Mouse (Mus musculus) mouse embryonic stem cell (cell line): ENCODE measurements around the gene Suclg2.

ENCODE experiments used
- in situ Hi-C, 2 experiments: fragments of 300-500 bp; cut with MboI; formaldehyde crosslinking; loops; 1 replicate in 1 of 2; 3 replicates in 1 of 2; pipeline ENCODE4 v1.14.3; 2019 to 2020; ENCODE audit warnings: low sequenced_read_pairs in 2 of 2, low pct_unique_long_range_greater_than_20kb in 1 of 2, mixed read lengths in 1 of 2; ENCODE audit not compliant: unreplicated experiment in 1 of 2

Gene Suclg2

DNA sequence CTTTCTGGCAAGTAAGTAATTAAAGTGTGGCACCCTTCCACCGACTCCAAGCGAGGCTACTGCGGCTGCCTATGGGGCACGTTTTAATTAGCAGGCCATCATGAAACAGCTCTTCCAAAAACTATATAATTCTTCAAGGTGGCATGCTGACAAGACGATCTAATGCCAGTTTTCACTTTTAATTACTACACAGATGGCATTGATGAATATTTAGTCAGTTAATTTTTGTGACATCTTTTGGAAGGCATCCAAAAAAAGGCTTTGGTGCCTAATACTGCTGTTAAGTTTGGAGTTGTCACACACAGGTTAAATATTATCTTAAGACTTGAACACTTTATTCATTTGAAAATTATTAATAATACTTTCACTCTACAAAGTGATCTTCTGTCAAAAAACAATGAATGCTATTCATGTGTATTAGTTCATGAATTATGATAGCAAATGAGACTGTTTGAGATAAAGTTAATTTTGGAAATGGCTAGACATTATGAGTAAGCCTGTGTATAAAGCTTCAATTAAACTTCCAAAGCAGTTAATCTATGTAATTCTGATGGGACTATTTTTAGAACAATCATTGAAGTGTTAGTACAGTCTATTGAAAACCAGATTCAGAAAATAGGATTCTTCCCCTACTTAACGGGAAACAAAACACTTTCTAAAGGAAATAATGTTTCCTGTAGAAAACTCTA, 131.3 kb downstream of the Suclg2 start:
- in situ Hi-C loops: no loop called here

- in situ Hi-C loops: no loop called here
These were observed 136.7 kb downstream of the Suclg2 start for GRCm38 (mm10) chr6:95581893-95582292.

- in situ Hi-C loops: no loop called here
These were observed 138.8 kb downstream of the Suclg2 start for GRCm38 (mm10) chr6:95579792-95580191.

GRCm38 (mm10) chr6:95575531-95575930, 143.1 kb downstream of the Suclg2 start:
- in situ Hi-C loops: no loop called here

DNA sequence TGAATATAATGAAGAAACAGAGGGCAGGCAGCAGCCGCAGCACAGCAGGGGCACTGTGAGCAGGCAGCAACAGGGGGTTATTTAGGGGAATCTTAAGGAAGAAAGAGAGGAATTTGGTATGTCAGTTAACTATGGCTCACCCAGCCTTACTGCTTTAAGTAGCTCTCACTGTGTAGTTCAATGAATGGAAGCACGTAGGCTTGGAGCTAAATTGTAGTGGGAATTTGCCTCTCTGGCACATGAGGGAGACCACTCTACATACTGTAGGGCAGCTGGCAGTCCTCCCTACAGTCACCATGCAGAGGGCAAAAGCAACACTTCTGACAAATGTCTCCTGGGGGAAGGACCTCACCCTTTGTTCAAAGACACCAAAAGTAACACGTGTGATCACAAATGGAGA, 143.7 kb downstream of the Suclg2 start:
- in situ Hi-C loops: no loop called here

- in situ Hi-C loops: no loop called here
These were observed 144.2 kb downstream of the Suclg2 start for GRCm38 (mm10) chr6:95574389-95574788.

- in situ Hi-C loops: no loop called here
These were observed 145.4 kb downstream of the Suclg2 start for GRCm38 (mm10) chr6:95573035-95573759.

- in situ Hi-C loops: no loop called here
These were observed 147.0 kb downstream of the Suclg2 start for GRCm38 (mm10) chr6:95571620-95572019.

GRCm38 (mm10) chr6:95563355-95564009, 155.1 kb downstream of the Suclg2 start:
- in situ Hi-C loops: no loop called here

DNA sequence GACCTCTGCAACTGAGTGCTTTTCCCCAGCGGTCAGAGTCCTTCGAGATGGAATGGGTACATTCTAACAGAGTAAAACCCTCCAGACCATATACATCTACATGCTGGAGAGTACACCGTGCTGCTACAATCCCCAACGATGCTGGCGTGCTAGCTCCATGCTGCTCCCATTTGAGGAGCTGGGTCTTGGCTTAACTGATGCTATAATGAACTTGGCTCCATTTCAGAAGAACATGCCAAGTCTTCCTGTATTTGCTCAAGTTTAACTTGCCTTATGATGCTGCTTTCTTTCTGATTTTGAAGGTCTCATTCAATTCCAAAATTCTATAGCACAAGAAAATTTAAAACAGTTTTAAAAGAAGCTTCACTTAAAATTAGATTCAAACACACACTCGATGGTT, 162.3 kb downstream of the Suclg2 start:
- in situ Hi-C loops: no loop called here

DNA sequence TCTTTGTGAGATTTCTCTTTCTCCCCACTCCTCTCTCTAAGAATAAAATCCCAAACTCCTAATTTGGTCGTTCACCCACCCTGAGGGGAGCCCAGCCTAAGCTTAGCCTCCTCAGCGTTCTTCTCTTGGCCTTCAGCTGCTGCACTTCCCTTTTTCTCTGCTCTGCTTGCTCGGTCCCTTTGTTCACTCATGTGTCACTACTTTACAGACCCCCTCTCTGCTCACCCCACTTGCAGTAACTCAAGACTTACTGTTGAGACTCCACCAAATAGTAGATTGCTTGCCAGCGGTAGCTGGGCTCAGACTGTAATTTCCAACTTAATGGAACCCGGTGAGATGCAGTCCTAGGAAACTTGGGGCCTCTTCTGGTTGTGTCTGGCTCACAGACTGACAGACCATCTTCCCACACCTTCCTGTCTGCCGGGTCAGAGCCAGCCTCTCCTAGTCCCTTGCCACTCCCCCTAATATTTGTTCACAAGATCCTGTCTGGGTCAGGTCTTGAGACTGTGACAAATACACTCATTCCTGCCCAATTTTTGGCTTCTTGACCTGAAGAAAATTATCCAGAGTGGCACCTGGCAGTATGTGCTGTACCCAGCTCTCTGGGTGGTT, 166.2 kb downstream of the Suclg2 start:
- in situ Hi-C loops: no loop called here

DNA sequence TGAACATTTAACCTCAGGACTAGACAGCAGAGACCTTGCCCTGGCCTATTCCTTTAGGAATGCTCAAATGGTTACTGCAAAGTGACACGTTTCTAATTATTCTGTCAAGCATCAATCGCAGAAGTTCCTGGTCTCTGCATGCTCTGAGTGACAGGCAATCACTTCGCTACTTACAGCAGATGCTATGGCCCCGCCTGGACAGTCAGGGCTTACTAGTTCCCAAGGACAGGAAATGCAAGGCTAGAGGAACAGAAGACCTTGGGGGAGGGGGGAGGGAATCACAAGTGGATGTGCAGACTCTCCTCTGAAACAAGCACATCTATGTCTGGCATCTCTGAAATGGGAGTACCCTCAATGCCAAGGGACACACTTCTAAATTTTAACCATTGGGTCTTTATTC, 167.6 kb downstream of the Suclg2 start:
- in situ Hi-C loops: no loop called here

DNA sequence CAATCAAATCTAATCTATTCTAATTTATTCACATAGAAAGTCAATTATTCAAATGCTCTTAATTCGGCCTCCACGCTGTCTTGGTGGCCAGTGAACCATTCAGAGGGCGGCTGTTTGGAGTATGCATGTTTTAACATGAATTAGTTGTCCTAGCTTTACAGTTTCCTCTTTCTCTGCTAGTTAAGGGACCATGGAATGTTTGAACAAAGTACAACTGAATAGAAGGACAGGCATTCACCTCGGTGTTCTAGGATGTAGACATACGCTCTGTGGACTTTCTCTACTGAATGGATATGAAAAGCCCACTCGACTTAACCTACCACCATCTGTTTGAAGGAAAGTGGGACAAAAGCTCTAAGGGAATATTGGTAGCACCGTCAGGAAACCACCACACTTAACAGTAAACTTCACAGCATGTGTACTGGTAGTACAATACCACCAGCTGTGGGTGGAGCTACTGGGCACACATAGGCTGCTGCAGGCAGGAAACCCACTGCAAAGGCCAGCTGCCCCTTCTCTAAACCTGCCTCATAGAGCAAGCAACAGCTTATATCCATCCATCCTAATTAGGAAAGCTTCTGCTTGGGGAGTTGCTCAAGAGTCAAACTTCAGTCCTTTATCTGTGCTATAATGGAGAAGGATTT, 172.3 kb downstream of the Suclg2 start:
- in situ Hi-C loops: no loop called here

GRCm38 (mm10) chr6:95545714-95546113, 172.9 kb downstream of the Suclg2 start:
- in situ Hi-C loops: no loop called here

DNA sequence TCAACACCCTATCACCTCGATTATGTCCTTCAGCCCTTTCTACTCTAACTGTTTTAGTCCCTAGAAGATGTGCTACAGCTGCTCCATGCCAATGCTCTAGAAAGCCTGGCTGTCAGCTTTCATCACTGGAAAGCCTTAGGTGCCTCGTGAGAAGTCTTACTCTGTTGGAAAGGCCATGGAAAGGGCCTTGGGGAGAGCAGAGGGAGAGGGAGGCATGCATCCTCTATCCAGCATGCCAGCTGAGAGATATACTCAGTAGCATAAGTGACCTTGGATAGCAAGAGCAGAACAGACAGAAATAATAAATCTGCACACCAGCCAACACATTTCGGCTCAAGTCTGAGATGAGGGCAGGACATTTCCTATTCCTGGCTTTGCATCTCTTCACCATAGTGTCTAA, 173.3 kb downstream of the Suclg2 start:
- in situ Hi-C loops: no loop called here

DNA sequence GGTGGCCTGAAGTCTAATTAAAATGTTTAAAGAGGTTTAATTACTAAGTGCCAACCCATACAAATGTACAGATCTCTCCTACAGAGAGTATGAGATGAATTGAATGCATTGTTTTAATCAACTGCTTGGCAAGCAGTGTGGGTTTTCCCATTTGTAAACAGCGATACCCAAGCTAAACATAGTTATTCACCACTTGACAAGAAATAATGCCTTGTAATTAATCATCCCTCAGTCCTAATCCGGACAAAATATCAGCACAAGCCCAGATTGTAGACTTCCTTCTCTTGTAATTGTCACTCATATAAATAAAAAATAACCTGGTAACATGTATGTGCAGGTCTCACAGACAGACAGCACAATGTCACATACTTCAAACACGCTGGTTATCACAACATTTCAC, 183.4 kb downstream of the Suclg2 start:
- in situ Hi-C loops: no loop called here

- in situ Hi-C loops: no loop called here
These were observed 198.8 kb downstream of the Suclg2 start for GRCm38 (mm10) chr6:95519846-95520245.

DNA sequence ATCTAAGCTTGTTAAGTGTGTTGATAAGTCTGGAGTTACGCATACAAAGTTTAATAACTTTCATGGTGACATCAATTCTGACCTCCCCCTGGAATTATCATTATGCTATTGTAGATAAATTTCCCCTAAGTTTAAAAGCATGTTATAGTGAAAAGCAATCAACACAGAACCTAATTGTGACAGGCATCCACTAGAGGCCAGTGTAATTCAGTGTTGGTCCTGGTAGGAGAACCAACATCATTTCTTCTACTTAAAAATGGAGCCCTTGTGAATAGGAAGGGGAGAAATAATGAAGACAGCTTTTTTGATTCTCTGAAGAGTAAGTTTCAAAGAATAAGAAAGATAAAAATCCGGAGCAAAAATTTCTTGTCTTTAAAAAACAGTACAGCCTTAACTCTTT, 200.2 kb downstream of the Suclg2 start:
- in situ Hi-C loops: no loop called here

DNA sequence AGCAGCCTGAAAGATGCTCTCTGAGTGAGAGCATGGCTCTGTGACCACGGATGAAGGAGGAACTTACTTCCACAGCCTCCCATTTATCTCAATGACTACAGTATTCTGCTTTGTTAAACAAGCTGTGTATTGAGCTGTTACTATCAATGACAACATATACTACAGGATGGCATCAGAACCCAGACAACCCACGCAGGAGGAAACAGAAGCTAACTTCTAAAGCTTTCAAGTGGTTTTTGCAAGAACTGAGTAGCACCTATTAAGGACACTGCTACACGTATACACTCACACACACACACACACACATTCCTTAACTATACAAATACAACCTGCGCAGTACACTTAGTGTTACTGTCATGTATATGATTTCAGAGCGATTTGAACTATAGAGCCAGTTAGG, 202.9 kb downstream of the Suclg2 start:
- in situ Hi-C loops: no loop called here
